Mouse (Mus musculus): ENCODE measurements around the gene Hist1h3c. TPM values are rescaled to one million over a fixed set of nuclear protein-coding genes. Genes with fewer than 3 reads are reported as not detected.

Gene Hist1h3c
- total and polyA plus RNA-seq, 2 experiments from 2014 or later: 0.84 to 301 TPM

DNA sequence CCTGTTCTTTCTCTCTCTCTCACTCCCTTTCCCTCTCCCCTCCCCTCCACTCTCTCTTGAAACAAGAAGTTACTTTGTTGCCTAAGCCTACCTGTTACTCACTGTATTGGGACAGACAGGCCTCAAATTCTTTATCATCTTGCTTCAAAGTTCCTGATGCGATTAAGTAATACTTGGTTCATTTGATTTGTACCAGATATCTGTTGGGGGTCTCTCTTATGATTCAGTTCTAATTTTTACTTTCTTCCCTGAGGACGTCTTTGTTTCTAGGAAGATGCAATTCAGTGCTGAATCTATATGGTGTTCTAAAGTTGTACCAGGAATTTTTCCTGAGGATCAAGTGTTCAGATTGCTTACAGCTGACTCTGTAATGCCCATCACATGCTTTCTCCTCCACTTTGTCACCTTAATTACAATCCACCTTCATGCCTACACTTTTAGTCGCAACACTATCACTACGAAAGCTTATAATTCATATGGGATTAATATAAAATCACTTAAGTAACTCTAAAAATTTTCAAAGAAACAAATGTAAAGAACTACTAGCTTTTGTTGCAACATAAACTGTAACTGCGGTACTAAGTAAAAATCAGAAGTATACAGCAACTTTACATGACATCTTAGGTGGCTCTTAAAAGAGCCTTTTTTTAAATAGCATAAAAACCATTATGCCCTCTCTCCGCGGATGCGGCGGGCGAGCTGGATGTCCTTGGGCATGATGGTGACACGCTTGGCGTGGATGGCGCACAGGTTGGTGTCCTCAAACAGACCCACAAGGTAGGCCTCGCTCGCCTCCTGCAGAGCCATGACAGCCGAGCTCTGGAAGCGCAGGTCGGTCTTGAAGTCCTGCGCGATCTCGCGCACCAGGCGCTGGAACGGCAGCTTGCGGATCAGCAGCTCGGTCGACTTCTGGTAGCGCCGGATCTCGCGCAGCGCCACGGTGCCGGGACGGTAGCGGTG, 701 bp downstream of the Hist1h3c start:
- H3K36me3 ChIP-seq (ENCODE audit: insufficient read depth): no peaks in the 10 kb centered on the region
- peaks cover 6% of the 10 kb centered on the region for H3K4me1 ChIP-seq (ENCODE audit: insufficient read depth)
- ATAC-seq: no peak
- H3K9me3 ChIP-seq (ENCODE audit: low read length): no peaks in the 10 kb centered on the region
- peak overlapping the region; percentile 41; the same call in 1 of the 2 replicates for H3K4me3 ChIP-seq (ENCODE audit: low read depth, low read length)
- no peak for DNase-seq
- 1% methylated on average over 13 of the region's 36 CpGs for WGBS
- no peak for TF ChIP-seq CTCF (IDR thresholded peaks at IDR 0.05; ENCODE audit: low read depth)
- no peaks in the 10 kb centered on the region for H3K27me3 ChIP-seq (ENCODE audit: insufficient read depth, low read length)
- H3K9ac ChIP-seq: 0 out of 2 replicates have a peak overlapping the region, but pooled peaks have one; percentile 22
- H3K27ac ChIP-seq (ENCODE audit: low read depth, low read length): no peak overlapping the region
- H3K4me2 ChIP-seq (ENCODE audit: low read depth): peak overlapping the region; percentile 78

DNA sequence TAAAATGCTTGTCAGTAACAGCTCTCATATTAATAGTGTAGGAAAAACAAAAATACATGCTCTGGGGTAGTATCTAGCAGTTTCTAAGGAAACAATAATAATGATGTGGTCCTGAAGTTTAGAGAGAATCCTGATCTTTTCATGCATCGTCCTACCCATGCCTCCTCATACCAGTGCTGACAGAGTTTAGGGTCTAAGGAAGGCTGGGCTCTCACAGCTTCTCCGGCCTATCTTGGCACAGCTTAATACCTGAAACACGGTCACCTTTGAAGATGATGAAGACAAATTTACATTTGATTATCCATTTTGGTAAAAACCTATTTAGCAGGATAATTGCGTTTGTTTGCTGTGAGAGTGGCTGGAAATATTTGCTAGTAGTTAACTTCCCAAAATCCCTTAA, 1.4 kb downstream of the Hist1h3c start:
- H3K9me3 ChIP-seq (ENCODE audit: low read length): no peaks in the 10 kb centered on the region
- no peak for DNase-seq
- no peak overlapping the region for H3K4me2 ChIP-seq (ENCODE audit: low read depth)
- H3K4me1 ChIP-seq (ENCODE audit: insufficient read depth): peaks cover 6% of the 10 kb centered on the region
- no peak for ATAC-seq
- H3K27ac ChIP-seq (ENCODE audit: low read depth, low read length): no peak overlapping the region
- H3K36me3 ChIP-seq (ENCODE audit: insufficient read depth): no peaks in the 10 kb centered on the region
- H3K9ac ChIP-seq: no peak overlapping the region
- no peak for TF ChIP-seq CTCF (IDR thresholded peaks at IDR 0.05; ENCODE audit: low read depth)
- H3K27me3 ChIP-seq (ENCODE audit: insufficient read depth, low read length): no peaks in the 10 kb centered on the region
- H3K4me3 ChIP-seq (ENCODE audit: low read depth, low read length): no peak overlapping the region
- 31% methylated on average over 4 of the region's 4 CpGs for WGBS

DNA sequence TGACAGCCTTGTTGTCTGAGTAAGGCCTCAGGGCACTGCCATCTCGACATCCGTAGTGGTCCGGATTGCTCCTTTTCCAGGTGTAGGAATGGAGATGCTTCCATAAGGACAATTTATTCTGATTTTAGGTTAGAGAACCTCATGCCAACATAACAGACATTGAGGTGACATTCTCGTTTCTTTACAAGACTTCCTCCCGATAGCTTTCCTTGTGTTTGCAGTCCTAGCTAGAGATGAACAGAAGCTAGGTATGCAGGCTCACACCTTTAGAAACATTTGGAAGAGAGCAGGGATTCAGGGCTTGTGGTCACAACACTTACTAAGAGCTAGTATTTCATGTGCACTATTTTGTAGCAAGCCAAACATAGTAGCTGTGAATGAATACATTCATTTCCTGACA, 2.2 kb downstream of the Hist1h3c start:
- H3K27me3 ChIP-seq (ENCODE audit: insufficient read depth, low read length): no peaks in the 10 kb centered on the region
- no peak for DNase-seq
- TF ChIP-seq CTCF (IDR thresholded peaks at IDR 0.05; ENCODE audit: low read depth): no peak
- H3K4me2 ChIP-seq (ENCODE audit: low read depth): no peak overlapping the region
- H3K9ac ChIP-seq: no peak overlapping the region
- 78% methylated on average over 5 of the region's 5 CpGs for WGBS
- H3K36me3 ChIP-seq (ENCODE audit: insufficient read depth): no peaks in the 10 kb centered on the region
- no peaks in the 10 kb centered on the region for H3K9me3 ChIP-seq (ENCODE audit: low read length)
- no peak overlapping the region for H3K4me3 ChIP-seq (ENCODE audit: low read depth, low read length)
- H3K4me1 ChIP-seq (ENCODE audit: insufficient read depth): peaks cover 6% of the 10 kb centered on the region
- no peak overlapping the region for H3K27ac ChIP-seq (ENCODE audit: low read depth, low read length)
- ATAC-seq: no peak

DNA sequence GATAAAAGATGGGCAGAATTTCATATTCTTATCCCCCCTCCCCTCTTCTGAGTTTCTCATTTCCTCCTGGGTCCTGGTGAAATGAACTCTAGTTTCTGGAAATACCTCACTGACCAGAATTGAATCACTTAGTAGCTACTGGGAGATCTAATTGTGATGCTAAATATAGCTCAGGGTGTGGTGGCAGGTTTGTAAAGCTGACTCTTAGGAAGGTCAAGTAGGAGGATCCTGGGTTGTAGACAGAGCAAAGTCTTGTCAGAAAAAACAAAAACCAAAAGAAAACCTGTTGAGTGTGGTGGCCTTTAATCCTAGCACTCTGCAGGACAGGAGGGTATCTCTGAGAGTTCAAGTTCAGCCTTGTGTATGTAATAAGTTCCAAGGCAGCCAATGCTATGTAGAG, 3.4 kb downstream of the Hist1h3c start:
- ATAC-seq (no peak), DNase-seq (no peak)
- Histone ChIP-seq H3K27me3 (ENCODE audit: insufficient read depth, low read length) (no peaks in the 10 kb centered on the region), H3K4me1 (ENCODE audit: insufficient read depth) (peaks cover 6% of the 10 kb centered on the region), H3K27ac (ENCODE audit: low read depth, low read length) (no peak overlapping the region), H3K36me3 (ENCODE audit: insufficient read depth) (no peaks in the 10 kb centered on the region), H3K9ac (no peak overlapping the region), H3K9me3 (ENCODE audit: low read length) (no peaks in the 10 kb centered on the region), H3K4me3 (ENCODE audit: low read depth, low read length) (no peak overlapping the region), H3K4me2 (ENCODE audit: low read depth) (no peak overlapping the region)
- no peak for TF ChIP-seq CTCF (IDR thresholded peaks at IDR 0.05; ENCODE audit: low read depth)

DNA sequence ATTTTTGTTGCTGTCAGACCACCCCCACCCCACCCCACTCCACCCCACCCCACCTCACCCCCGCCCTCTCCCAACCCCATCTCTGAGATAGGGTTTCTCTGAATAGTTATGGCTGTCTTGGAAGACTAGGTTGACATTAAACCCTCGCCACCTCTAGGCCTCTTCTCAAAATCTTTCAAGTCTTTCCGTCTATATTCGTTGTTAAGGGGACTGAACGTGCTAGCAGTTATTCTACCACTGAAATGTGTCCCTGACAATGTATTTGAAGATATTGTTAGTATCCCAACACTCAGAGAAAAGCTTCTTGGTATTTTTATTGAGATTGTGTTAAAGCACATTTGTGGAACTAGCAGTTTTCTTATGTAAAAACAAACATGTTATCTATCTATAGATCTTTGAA, 4.5 kb downstream of the Hist1h3c start:
- Histone ChIP-seq H3K4me1 (ENCODE audit: insufficient read depth) (peaks cover 6% of the 10 kb centered on the region), H3K4me3 (ENCODE audit: low read depth, low read length) (no peak overlapping the region), H3K4me2 (ENCODE audit: low read depth) (no peak overlapping the region), H3K9ac (no peak overlapping the region), H3K9me3 (ENCODE audit: low read length) (no peaks in the 10 kb centered on the region), H3K27ac (ENCODE audit: low read depth, low read length) (no peak overlapping the region), H3K27me3 (ENCODE audit: insufficient read depth, low read length) (no peaks in the 10 kb centered on the region), H3K36me3 (ENCODE audit: insufficient read depth) (no peaks in the 10 kb centered on the region)
- 69% methylated on average over 5 of the region's 5 CpGs for WGBS
- TF ChIP-seq CTCF (IDR thresholded peaks at IDR 0.05; ENCODE audit: low read depth): no peak
- DNase-seq (no peak), ATAC-seq (no peak)

DNA sequence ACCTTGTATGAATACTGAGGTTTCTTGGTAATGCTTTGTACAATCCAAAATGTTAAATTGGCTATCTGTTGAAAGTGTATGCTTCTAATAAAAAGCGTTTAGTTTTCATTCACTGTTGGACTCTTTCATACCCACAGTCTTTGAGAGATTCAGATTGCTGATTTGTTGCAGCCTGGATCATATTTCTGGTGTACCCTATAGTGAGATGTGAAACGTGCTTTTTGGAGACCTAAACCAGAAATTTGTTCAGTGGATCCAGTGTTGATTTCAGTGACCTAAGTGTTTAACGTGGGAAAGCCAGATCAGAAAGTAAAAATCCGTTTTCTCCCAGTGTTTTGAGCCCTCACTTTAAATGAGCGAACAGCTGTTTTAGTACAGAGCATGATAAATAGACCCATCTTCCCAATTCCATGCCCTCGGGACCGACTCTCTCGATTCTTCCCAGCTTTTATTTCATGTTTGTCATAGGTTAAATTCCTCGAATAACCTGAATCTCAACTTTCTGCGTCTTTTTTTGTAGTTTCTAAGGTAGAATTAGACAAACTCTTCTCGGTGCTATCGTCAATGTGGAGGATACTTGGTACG, 5.1 kb downstream of the Hist1h3c start:
- Histone ChIP-seq H3K4me2 (ENCODE audit: low read depth) (peak overlapping the region; percentile 100), H3K4me3 (ENCODE audit: low read depth, low read length) (peak overlapping the region; percentile 51), H3K27ac (ENCODE audit: low read depth, low read length) (peak overlapping the region; percentile 80; the same call in 1 of the 2 replicates), H3K36me3 (ENCODE audit: insufficient read depth) (no peaks in the 10 kb centered on the region), H3K4me1 (ENCODE audit: insufficient read depth) (peaks cover 6% of the 10 kb centered on the region), H3K27me3 (ENCODE audit: insufficient read depth, low read length) (no peaks in the 10 kb centered on the region), H3K9ac (peak overlapping the region; percentile 80), H3K9me3 (ENCODE audit: low read length) (no peaks in the 10 kb centered on the region)
- no peak for DNase-seq
- TF ChIP-seq CTCF (IDR thresholded peaks at IDR 0.05; ENCODE audit: low read depth): no peak
- 38% methylated on average over 13 of the region's 13 CpGs for WGBS
- no peak for ATAC-seq

DNA sequence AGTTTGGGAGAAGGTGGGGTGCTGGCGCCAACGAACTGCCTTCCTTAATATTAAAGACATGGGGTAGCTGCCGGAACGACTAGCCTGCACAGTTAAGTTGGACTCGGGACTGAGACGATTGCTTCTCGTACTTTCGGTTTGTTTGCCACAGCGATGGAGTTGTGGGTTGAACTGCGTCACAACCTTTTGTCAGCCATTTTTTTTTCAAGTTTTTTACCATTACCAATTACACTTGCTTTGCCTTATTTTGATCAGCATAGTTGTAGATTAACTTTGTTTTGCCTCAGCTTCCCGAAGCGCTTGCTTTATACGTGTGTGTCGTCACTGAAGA, 5.5 kb downstream of the Hist1h3c start:
- WGBS: 1% methylated on average over 14 of the region's 14 CpGs
- ATAC-seq: peak; percentile 25
- Histone ChIP-seq H3K4me1 (ENCODE audit: insufficient read depth) (peaks cover 6% of the 10 kb centered on the region), H3K4me2 (ENCODE audit: low read depth) (peak overlapping the region; percentile 100), H3K27ac (ENCODE audit: low read depth, low read length) (peak overlapping the region; percentile 80), H3K4me3 (ENCODE audit: low read depth, low read length) (peak overlapping the region; percentile 51), H3K9ac (peak overlapping the region; percentile 80), H3K27me3 (ENCODE audit: insufficient read depth, low read length) (no peaks in the 10 kb centered on the region), H3K36me3 (ENCODE audit: insufficient read depth) (no peaks in the 10 kb centered on the region), H3K9me3 (ENCODE audit: low read length) (no peaks in the 10 kb centered on the region)
- DNase-seq: no peak
- no peak for TF ChIP-seq CTCF (IDR thresholded peaks at IDR 0.05; ENCODE audit: low read depth)
